Mouse (Mus musculus): ENCODE measurements at regions not wholly inside any gene's neighbourhood (a gene's known extent, or its start where the extent isn't known, plus 50 kb on each side); places are given as distances from the start of the nearest gene placed in this dataset.

DNA sequence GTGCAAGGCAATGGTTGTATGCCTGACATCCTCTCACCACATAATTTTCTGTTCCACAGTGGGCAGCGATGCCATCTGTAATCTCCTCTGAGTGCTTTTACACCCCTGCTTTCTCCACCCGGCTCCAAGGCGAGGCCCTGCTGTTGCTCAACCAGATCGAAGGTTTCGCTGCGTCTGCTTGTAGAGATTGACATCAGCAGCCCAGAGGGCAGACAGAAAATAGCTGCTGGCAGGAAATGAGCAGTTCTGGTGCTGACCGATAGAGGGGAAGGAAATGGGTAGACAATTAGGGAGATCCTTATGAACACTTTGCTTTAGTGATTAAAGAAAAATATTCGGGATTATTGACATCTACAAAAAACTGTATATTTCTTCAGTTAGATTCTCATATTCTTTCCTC lies 155.3 kb upstream of the Prickle1 start:
- peak overlapping the region; percentile 29 for H3K4me2 ChIP-seq (ENCODE audit: low read depth, low read length)
- peaks cover 3% of the 10 kb centered on the region; the same call in 1 of the 2 replicates for H3K9me3 ChIP-seq (replicated peaks; ENCODE audit: control insufficient read depth, low read length)
- H3K4me1 ChIP-seq (ENCODE audit: control insufficient read depth, insufficient read depth, low read length) = peaks cover 3% of the 10 kb centered on the region; the same call in 1 of the 2 replicates
- no peak for ATAC-seq (replicated peaks; ENCODE audit: extremely low read depth, insufficient read depth, low FRiP score)
- no peak overlapping the region for H3K27ac ChIP-seq (ENCODE audit: low read length)
- WGBS = 9% methylated on average over 8 of the region's 8 CpGs
- no peaks in the 10 kb centered on the region for H3K27me3 ChIP-seq (ENCODE audit: control insufficient read depth, insufficient read depth, low read length)
- H3K36me3 ChIP-seq (ENCODE audit: control insufficient read depth, insufficient read depth) = no peaks in the 10 kb centered on the region
- H3K9ac ChIP-seq (ENCODE audit: low read length) = 0 out of 2 replicates have a peak overlapping the region, but pooled peaks have one; percentile 8
- H3K4me3 ChIP-seq (ENCODE audit: low read length) = no peak overlapping the region

- Histone ChIP-seq H3K27me3 (ENCODE audit: control insufficient read depth, insufficient read depth, low read length) (no peaks in the 10 kb centered on the region), H3K4me2 (ENCODE audit: low read depth, low read length) (no peak overlapping the region), H3K27ac (ENCODE audit: low read length) (no peak overlapping the region), H3K36me3 (ENCODE audit: control insufficient read depth, insufficient read depth) (no peaks in the 10 kb centered on the region), H3K4me1 (ENCODE audit: control insufficient read depth, insufficient read depth, low read length) (peaks cover 11% of the 10 kb centered on the region), H3K9me3 (replicated peaks; ENCODE audit: control insufficient read depth, low read length) (peaks cover 3% of the 10 kb centered on the region; the same call in 1 of the 2 replicates), H3K9ac (ENCODE audit: low read length) (no peak overlapping the region), H3K4me3 (ENCODE audit: low read length) (no peak overlapping the region)
- 20% methylated on average over 12 of the region's 12 CpGs for WGBS
- ATAC-seq (replicated peaks; ENCODE audit: extremely low read depth, insufficient read depth, low FRiP score) = peak; percentile 77
These were observed 148.7 kb upstream of the Prickle1 start for GRCm38 (mm10) chr15:93744191-93744945.

GRCm38 (mm10) chr15:93733731-93734510 lies 138.2 kb upstream of the Prickle1 start:
- Histone ChIP-seq H3K9ac (ENCODE audit: low read length) (no peak overlapping the region), H3K4me2 (ENCODE audit: low read depth, low read length) (no peak overlapping the region), H3K27me3 (ENCODE audit: control insufficient read depth, insufficient read depth, low read length) (no peaks in the 10 kb centered on the region), H3K4me1 (ENCODE audit: control insufficient read depth, insufficient read depth, low read length) (no peaks in the 10 kb centered on the region; the same call in 1 of the 2 replicates), H3K4me3 (ENCODE audit: low read length) (no peak overlapping the region), H3K36me3 (ENCODE audit: control insufficient read depth, insufficient read depth) (no peaks in the 10 kb centered on the region), H3K27ac (ENCODE audit: low read length) (no peak overlapping the region), H3K9me3 (replicated peaks; ENCODE audit: control insufficient read depth, low read length) (no peaks in the 10 kb centered on the region)
- ATAC-seq (replicated peaks; ENCODE audit: extremely low read depth, insufficient read depth, low FRiP score) = no peak
- WGBS = 78% methylated on average over 18 of the region's 18 CpGs

GRCm38 (mm10) chr15:93732825-93733224 lies 137.1 kb upstream of the Prickle1 start:
- no peak overlapping the region for H3K4me3 ChIP-seq (ENCODE audit: low read length)
- no peaks in the 10 kb centered on the region for H3K27me3 ChIP-seq (ENCODE audit: control insufficient read depth, insufficient read depth, low read length)
- 86% methylated on average over 5 of the region's 5 CpGs for WGBS
- H3K27ac ChIP-seq (ENCODE audit: low read length) = no peak overlapping the region
- no peaks in the 10 kb centered on the region for H3K36me3 ChIP-seq (ENCODE audit: control insufficient read depth, insufficient read depth)
- H3K9ac ChIP-seq (ENCODE audit: low read length) = no peak overlapping the region
- no peaks in the 10 kb centered on the region; the same call in 1 of the 2 replicates for H3K4me1 ChIP-seq (ENCODE audit: control insufficient read depth, insufficient read depth, low read length)
- no peak for ATAC-seq (replicated peaks; ENCODE audit: extremely low read depth, insufficient read depth, low FRiP score)
- H3K4me2 ChIP-seq (ENCODE audit: low read depth, low read length) = no peak overlapping the region
- H3K9me3 ChIP-seq (replicated peaks; ENCODE audit: control insufficient read depth, low read length) = no peaks in the 10 kb centered on the region

DNA sequence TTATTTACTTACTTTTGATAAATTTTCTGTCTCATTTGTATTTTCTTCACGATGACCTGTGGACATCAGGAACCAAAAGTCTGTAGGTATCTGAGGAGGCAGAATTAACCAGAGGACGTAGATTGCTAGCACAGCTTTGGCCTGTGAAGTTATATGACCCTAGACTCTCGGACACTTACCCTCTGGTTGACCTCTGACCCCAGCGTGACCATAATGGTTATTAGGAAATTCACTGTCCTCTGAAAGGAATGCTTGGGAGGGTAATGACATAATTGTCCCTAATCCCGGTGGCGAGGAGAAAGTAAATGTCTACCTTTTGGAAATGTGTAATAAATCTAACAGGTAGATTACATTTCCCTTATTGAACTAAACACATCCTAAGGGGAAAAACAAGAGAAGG lies 135.5 kb upstream of the Prickle1 start:
- no peak for ATAC-seq (replicated peaks; ENCODE audit: extremely low read depth, insufficient read depth, low FRiP score)
- WGBS = 78% methylated on average over 6 of the region's 6 CpGs
- H3K4me2 ChIP-seq (ENCODE audit: low read depth, low read length) = no peak overlapping the region
- H3K36me3 ChIP-seq (ENCODE audit: control insufficient read depth, insufficient read depth) = no peaks in the 10 kb centered on the region
- H3K4me1 ChIP-seq (ENCODE audit: control insufficient read depth, insufficient read depth, low read length) = no peaks in the 10 kb centered on the region; the same call in 1 of the 2 replicates
- H3K27ac ChIP-seq (ENCODE audit: low read length) = no peak overlapping the region
- no peaks in the 10 kb centered on the region for H3K9me3 ChIP-seq (replicated peaks; ENCODE audit: control insufficient read depth, low read length)
- H3K9ac ChIP-seq (ENCODE audit: low read length) = no peak overlapping the region
- H3K27me3 ChIP-seq (ENCODE audit: control insufficient read depth, insufficient read depth, low read length) = no peaks in the 10 kb centered on the region
- no peak overlapping the region for H3K4me3 ChIP-seq (ENCODE audit: low read length)

- H3K4me2 ChIP-seq (ENCODE audit: low read depth, low read length) = no peak overlapping the region
- no peaks in the 10 kb centered on the region for H3K36me3 ChIP-seq (ENCODE audit: control insufficient read depth, insufficient read depth)
- no peak for ATAC-seq (replicated peaks; ENCODE audit: extremely low read depth, insufficient read depth, low FRiP score)
- WGBS = 67% methylated on average over 4 of the region's 4 CpGs
- H3K27ac ChIP-seq (ENCODE audit: low read length) = no peak overlapping the region
- H3K27me3 ChIP-seq (ENCODE audit: control insufficient read depth, insufficient read depth, low read length) = no peaks in the 10 kb centered on the region
- H3K4me3 ChIP-seq (ENCODE audit: low read length) = no peak overlapping the region
- no peak overlapping the region for H3K9ac ChIP-seq (ENCODE audit: low read length)
- H3K9me3 ChIP-seq (replicated peaks; ENCODE audit: control insufficient read depth, low read length) = no peaks in the 10 kb centered on the region
- no peaks in the 10 kb centered on the region for H3K4me1 ChIP-seq (ENCODE audit: control insufficient read depth, insufficient read depth, low read length)
These were observed 119.8 kb upstream of the Prickle1 start for GRCm38 (mm10) chr15:93715443-93715842.

- no peak for ATAC-seq (replicated peaks; ENCODE audit: extremely low read depth, insufficient read depth, low FRiP score)
These were observed 117.7 kb upstream of the Prickle1 start for GRCm38 (mm10) chr15:93713428-93713827.

DNA sequence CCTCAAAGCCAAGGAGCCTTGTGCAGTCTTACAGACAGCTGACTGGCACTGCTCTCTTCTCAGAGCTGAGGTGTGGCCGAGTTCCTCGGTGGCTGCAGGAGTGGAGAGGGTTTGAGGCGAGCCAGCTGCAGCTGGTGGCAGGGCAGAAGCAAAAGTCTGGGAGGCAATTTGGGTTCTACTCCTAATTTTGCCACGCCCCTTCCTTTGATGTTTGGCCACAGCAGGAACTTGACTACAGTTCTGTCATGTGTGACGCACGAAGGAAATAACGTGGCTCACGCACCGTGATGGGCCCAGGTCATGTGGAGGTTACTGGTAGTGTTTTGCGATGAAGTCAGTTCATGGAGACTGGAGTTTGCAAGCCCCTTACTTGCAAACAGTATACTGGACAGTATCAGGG lies 116.9 kb upstream of the Prickle1 start:
- Histone ChIP-seq H3K4me1 (ENCODE audit: control insufficient read depth, insufficient read depth, low read length) (peaks cover 4% of the 10 kb centered on the region; the same call in 1 of the 2 replicates), H3K36me3 (ENCODE audit: control insufficient read depth, insufficient read depth) (no peaks in the 10 kb centered on the region), H3K27me3 (ENCODE audit: control insufficient read depth, insufficient read depth, low read length) (no peaks in the 10 kb centered on the region), H3K4me2 (ENCODE audit: low read depth, low read length) (no peak overlapping the region), H3K4me3 (ENCODE audit: low read length) (no peak overlapping the region), H3K27ac (ENCODE audit: low read length) (no peak overlapping the region), H3K9ac (ENCODE audit: low read length) (no peak overlapping the region), H3K9me3 (replicated peaks; ENCODE audit: control insufficient read depth, low read length) (no peaks in the 10 kb centered on the region)
- no peak for ATAC-seq (replicated peaks; ENCODE audit: extremely low read depth, insufficient read depth, low FRiP score)
- 67% methylated on average over 10 of the region's 10 CpGs for WGBS

More at GRCm38 (mm10) chr15:93713428-93713827, 117.7 kb upstream of the Prickle1 start:
- no peak overlapping the region for H3K27ac ChIP-seq (ENCODE audit: low read length)
- no peaks in the 10 kb centered on the region for H3K27me3 ChIP-seq (ENCODE audit: control insufficient read depth, insufficient read depth, low read length)
- no peak overlapping the region for H3K9ac ChIP-seq (ENCODE audit: low read length)
- H3K9me3 ChIP-seq (replicated peaks; ENCODE audit: control insufficient read depth, low read length) = no peaks in the 10 kb centered on the region
- no peaks in the 10 kb centered on the region for H3K36me3 ChIP-seq (ENCODE audit: control insufficient read depth, insufficient read depth)
- H3K4me3 ChIP-seq (ENCODE audit: low read length) = no peak overlapping the region
- peaks cover 4% of the 10 kb centered on the region; the same call in 1 of the 2 replicates for H3K4me1 ChIP-seq (ENCODE audit: control insufficient read depth, insufficient read depth, low read length)
- 74% methylated on average over 7 of the region's 7 CpGs for WGBS
- no peak overlapping the region for H3K4me2 ChIP-seq (ENCODE audit: low read depth, low read length)

All from heart, embryonic 16.5 days (tissue).